ENCODE assay signal across 7 mouse cellular contexts in the genomic region with DNA sequence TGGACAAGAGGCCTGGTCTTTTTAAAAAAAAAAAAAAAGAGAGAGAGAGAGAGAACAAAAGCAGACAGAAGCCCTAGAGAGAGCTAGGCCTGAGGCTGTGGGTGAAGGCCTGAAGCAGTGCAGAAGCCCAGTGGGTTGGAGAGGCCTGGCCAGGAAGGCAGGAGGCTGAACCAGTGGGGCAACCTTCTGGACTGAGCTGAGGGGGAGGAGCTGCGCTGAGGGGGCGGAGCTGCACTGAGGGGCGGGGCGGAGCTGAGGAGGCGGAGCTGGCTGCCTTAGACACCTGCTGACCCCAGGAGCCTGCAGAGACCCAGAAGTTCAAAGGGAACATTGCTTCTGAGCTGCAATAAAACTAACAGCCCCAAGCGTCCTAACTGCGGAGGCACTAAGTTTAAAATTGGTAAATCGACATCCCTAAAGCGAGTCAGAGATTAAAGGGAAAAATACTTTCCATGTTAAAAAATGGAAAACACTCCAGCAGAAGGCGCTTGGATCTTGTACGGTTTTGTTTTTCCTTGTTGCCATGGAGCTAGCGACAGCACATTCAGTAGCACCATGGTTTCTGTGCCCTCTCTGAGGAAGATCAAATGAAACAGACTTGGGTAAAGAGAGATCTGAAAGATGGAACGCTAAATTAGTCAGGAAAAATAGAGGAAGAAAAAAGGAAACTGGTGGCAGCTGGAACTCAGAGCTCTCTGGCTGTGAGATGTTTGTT.
A peak's percentile ranks its signal among the peaks of the same experiment; 100 is the strongest.
DNase-seq lines count a peak whose midpoint lies in the region; ATAC-seq and TF ChIP-seq lines count a peak whose summit lies in the region.

No protein-coding gene starts in this region.

- no peak overlapping the region for H3K27ac ChIP-seq in forebrain, embryonic 14.5 days (ENCODE audit: low read depth, low read length)
- peak overlapping the region; percentile 41; the same call in 1 of the 2 replicates for H3K27ac ChIP-seq in limb, embryonic 14.5 days (replicated peaks; ENCODE audit: low read depth, low read length)
- H3K27ac ChIP-seq in midbrain, embryonic 15.5 days, result no peak overlapping the region

- H3K4me2 ChIP-seq in forebrain, embryonic 14.5 days (ENCODE audit: low read length), result no peak overlapping the region
- H3K4me2 ChIP-seq in limb, embryonic 14.5 days (replicated peaks; ENCODE audit: low read depth, low read length, severe bottlenecking), result no peak overlapping the region
- H3K4me2 ChIP-seq in midbrain, embryonic 15.5 days, result no peak overlapping the region

- no peak for TF ChIP-seq POLR2A in limb, embryonic 14.5 days (IDR thresholded peaks at IDR 0.05; ENCODE audit: borderline replicate concordance, extremely low read depth, insufficient read depth, insufficient read length)

- 27% methylated on average over 13 of the region's 13 CpGs for WGBS in forebrain, embryonic 14.5 days
- 14% methylated on average over 13 of the region's 13 CpGs for WGBS in limb, embryonic 14.5 days
- WGBS in midbrain, embryonic 15.5 days, result 26% methylated on average over 13 of the region's 13 CpGs

- H3K27me3 ChIP-seq in forebrain, embryonic 14.5 days (replicated peaks; ENCODE audit: control insufficient read depth, insufficient read depth, low read length), result no peaks in the 10 kb centered on the region
- H3K27me3 ChIP-seq in limb, embryonic 14.5 days (ENCODE audit: control insufficient read depth, insufficient read depth, low read length), result no peaks in the 10 kb centered on the region
- no peaks in the 10 kb centered on the region for H3K27me3 ChIP-seq in midbrain, embryonic 15.5 days (replicated peaks)

- H3K36me3 ChIP-seq in forebrain, embryonic 14.5 days (ENCODE audit: control insufficient read depth, insufficient read depth, low read length), result no peaks in the 10 kb centered on the region
- H3K36me3 ChIP-seq in limb, embryonic 14.5 days (ENCODE audit: control insufficient read depth, insufficient read depth, low read length), result no peaks in the 10 kb centered on the region
- H3K36me3 ChIP-seq in midbrain, embryonic 15.5 days (replicated peaks), result no peaks in the 10 kb centered on the region

- 0 out of 2 replicates have a peak, but pooled peaks have one; percentile 42 for ATAC-seq in forebrain, embryonic 14.5 days
- ATAC-seq in limb, embryonic 14.5 days (ENCODE audit: low FRiP score, low read depth), result peak; percentile 50; the same call in 1 of the 2 replicates
- peak; percentile 45 for ATAC-seq in midbrain, embryonic 15.5 days (replicated peaks)

- no peak overlapping the region for H3K9ac ChIP-seq in forebrain, embryonic 14.5 days (ENCODE audit: low read length)
- no peak overlapping the region for H3K9ac ChIP-seq in limb, embryonic 14.5 days (ENCODE audit: low read depth, low read length, severe bottlenecking)
- no peak overlapping the region for H3K9ac ChIP-seq in midbrain, embryonic 15.5 days

- no peaks in the 10 kb centered on the region for H3K9me3 ChIP-seq in forebrain, embryonic 14.5 days (replicated peaks; ENCODE audit: control insufficient read depth, low read length)
- H3K9me3 ChIP-seq in limb, embryonic 14.5 days (ENCODE audit: control insufficient read depth, low read length), result 0 out of 2 replicates have a peak, but pooled peaks cover 3% of the 10 kb centered on the region
- no peaks in the 10 kb centered on the region for H3K9me3 ChIP-seq in midbrain, embryonic 15.5 days

- no peak overlapping the region for H3K4me3 ChIP-seq in forebrain, embryonic 14.5 days (ENCODE audit: low read depth, low read length)
- H3K4me3 ChIP-seq in limb, embryonic 14.5 days (replicated peaks; ENCODE audit: low read length), result no peak overlapping the region
- no peak overlapping the region for H3K4me3 ChIP-seq in midbrain, embryonic 15.5 days

- peaks cover 2% of the 10 kb centered on the region; the same call in 1 of the 2 replicates for H3K4me1 ChIP-seq in forebrain, embryonic 14.5 days (ENCODE audit: control insufficient read depth, insufficient read depth, low read length)
- H3K4me1 ChIP-seq in limb, embryonic 14.5 days (ENCODE audit: control insufficient read depth, insufficient read depth, low read length), result no peaks in the 10 kb centered on the region
- H3K4me1 ChIP-seq in midbrain, embryonic 15.5 days, result peaks cover 4% of the 10 kb centered on the region; the same call in 1 of the 2 replicates

- peak; percentile 53 for DNase-seq in embryo, embryonic 10.5 days (ENCODE audit: low spot score)
- DNase-seq in forebrain, embryonic 14.5 days (ENCODE audit: low spot score), result peak; percentile 62
- DNase-seq in limb, embryonic 14.5 days (ENCODE audit: low spot score), result no peak
- DNase-seq in frontal cortex, postnatal 36 days (ENCODE audit: low spot score in 2 of 2), result no peak
- DNase-seq in cerebellum, adult 11-12 months, result no peak
- DNase-seq in cerebellum, adult 9-11 months, result no peak

Comparison
In these comparisons a context has a peak if more than half of its experiments do, and no peak if none do; other contexts are left out.
1. DNase-seq: peak in embryo, embryonic 10.5 days (single experiment) and forebrain, embryonic 14.5 days (single experiment); none in limb, embryonic 14.5 days (single experiment), frontal cortex, postnatal 36 days (0 of 2), cerebellum, adult 11-12 months (single experiment) and cerebellum, adult 9-11 months (single experiment).
2. Peak in every context shown above with its lines, with median percentiles within 50 percentile points of each other: ATAC-seq.